In the genomic region with DNA sequence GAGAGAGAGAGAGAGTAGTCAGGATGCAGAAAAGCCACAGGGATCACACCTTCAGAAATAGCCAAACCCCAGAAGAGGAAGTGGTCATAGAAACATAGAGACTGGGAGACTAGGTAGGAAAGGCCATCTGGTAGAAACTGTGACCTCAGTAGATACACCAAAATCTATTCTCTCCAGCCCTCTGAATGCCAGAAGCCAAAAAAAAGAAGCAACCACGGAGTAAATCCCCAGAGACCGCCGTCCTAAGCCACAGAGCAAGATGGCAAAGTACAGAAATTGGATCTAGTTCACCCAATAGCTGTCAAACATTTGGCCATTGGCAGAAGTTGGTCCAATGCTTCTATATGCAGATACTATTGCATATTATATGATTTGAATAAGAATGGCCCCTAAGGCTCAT, we compare ENCODE assay signal across 23 mouse cellular contexts.
"Had no signal": no experiment of that assay in that cellular context is flagged by ENCODE, and none has a peak within 500 bp of the region (broad histone marks: within the 10 kb centered on the region; RNA-seq: fewer than 3 reads in every experiment).

No protein-coding gene starts in this region.

- H3K4me1 ChIP-seq: hindbrain, embryonic 12.5 days; intestine, embryonic 15.5 days had no signal

- H3K27ac ChIP-seq: gastrocnemius, adult 2 months; heart, embryonic 10.5 days; hindbrain, embryonic 10.5 days; hindbrain, embryonic 12.5 days; hindbrain, embryonic 14.5 days; intestine, embryonic 15.5 days; limb, embryonic 12.5 days; liver, embryonic 12.5 days; liver, embryonic 14.5 days had no signal

- ATAC-seq: inflammation-experienced regulatory T-cells, adult 6 months; liver, embryonic 12.5 days had no signal

- H3K9me3 ChIP-seq: heart, embryonic 10.5 days; heart, embryonic 12.5 days; hindbrain, embryonic 10.5 days; intestine, embryonic 15.5 days; limb, embryonic 12.5 days had no signal

- H3K27me3 ChIP-seq: hindbrain, embryonic 12.5 days; intestine, embryonic 15.5 days; liver, embryonic 12.5 days had no signal

- DNase-seq: gastrocnemius, adult 2 months; gastrocnemius, postnatal 10 days; gastrocnemius, postnatal 25 days; heart, adult 18-20 months; heart, postnatal 10 days; heart, postnatal 36 days; kidney, adult 18-20 months; kidney, adult 8-10 months; kidney, postnatal 10 days; kidney, postnatal 25 days; kidney, postnatal 4 days; left cerebral cortex, postnatal 4 days had no signal

- H3K4me3 ChIP-seq: gastrocnemius, adult 2 months; heart, embryonic 10.5 days; heart, embryonic 12.5 days; hindbrain, embryonic 10.5 days; hindbrain, embryonic 12.5 days; intestine, embryonic 15.5 days; layer of hippocampus, adult 2 months; limb, embryonic 12.5 days; liver, embryonic 12.5 days had no signal

- H3K36me3 ChIP-seq: heart, embryonic 10.5 days; heart, embryonic 12.5 days; hindbrain, embryonic 10.5 days; hindbrain, embryonic 12.5 days; intestine, embryonic 15.5 days; limb, embryonic 12.5 days; liver, embryonic 12.5 days had no signal

- H3K9ac ChIP-seq: heart, embryonic 12.5 days; hindbrain, embryonic 12.5 days; hindbrain, embryonic 14.5 days; intestine, embryonic 15.5 days; limb, embryonic 12.5 days; liver, embryonic 12.5 days; liver, embryonic 14.5 days had no signal
